Mouse (Mus musculus): ENCODE data around the gene Sdhb.

GRCm38 (mm10) chr4:141010941-141011429 lies 50.0 kb downstream of the Sdhb start:
- TF ChIP-seq CTCF (IDR thresholded peaks at IDR 0.05 in 2 of 3, conservative IDR thresholded peaks at IDR 0.05 in 1 of 3; ENCODE audit: control insufficient read depth in 1 of 3, insufficient read depth in 1 of 3, low read depth in 2 of 3, low read length in 3 of 3, poor library complexity in 1 of 3, severe bottlenecking in 1 of 3), result no peak
- no peak for TF ChIP-seq MAFK (IDR thresholded peaks at IDR 0.05; ENCODE audit: borderline replicate concordance, low read depth, low read length)
- no peak for TF ChIP-seq POLR2A (IDR thresholded peaks at IDR 0.05; ENCODE audit: control insufficient read depth in 1 of 2, insufficient read depth in 1 of 2, low read depth in 1 of 2, low read length in 2 of 2, poor library complexity in 1 of 2)
- TF ChIP-seq ETS1 (IDR thresholded peaks at IDR 0.05; ENCODE audit: low read depth, low read length), result no peak
- TF ChIP-seq NRF1 (IDR thresholded peaks at IDR 0.05; ENCODE audit: insufficient read depth, low read depth, low read length, poor library complexity, severe bottlenecking), result no peak
- no peak for TF ChIP-seq EP300 (IDR thresholded peaks at IDR 0.05; ENCODE audit: low read depth in 1 of 2, low read length in 2 of 2)
- TF ChIP-seq MEF2A (IDR thresholded peaks at IDR 0.05; ENCODE audit: extremely low read depth, insufficient replicate concordance, low read depth, low read length, poor library complexity, severe bottlenecking), result no peak
- TF ChIP-seq ZMIZ1 (IDR thresholded peaks at IDR 0.05; ENCODE audit: low read depth, low read length), result no peak
- TF ChIP-seq CHD2 (IDR thresholded peaks at IDR 0.05; ENCODE audit: low read length), result no peak
- no peak for TF ChIP-seq GATA1 (IDR thresholded peaks at IDR 0.05; ENCODE audit: low read depth, low read length)
- no peak for TF ChIP-seq USF2 (IDR thresholded peaks at IDR 0.05; ENCODE audit: borderline replicate concordance in 1 of 2, insufficient read depth in 1 of 2, low read depth in 1 of 2, low read length in 2 of 2)
- TF ChIP-seq BHLHE40 (IDR thresholded peaks at IDR 0.05; ENCODE audit: borderline replicate concordance, low read depth, low read length), result no peak
